17 mouse cellular contexts compared by ENCODE assay signal in the genomic region with DNA sequence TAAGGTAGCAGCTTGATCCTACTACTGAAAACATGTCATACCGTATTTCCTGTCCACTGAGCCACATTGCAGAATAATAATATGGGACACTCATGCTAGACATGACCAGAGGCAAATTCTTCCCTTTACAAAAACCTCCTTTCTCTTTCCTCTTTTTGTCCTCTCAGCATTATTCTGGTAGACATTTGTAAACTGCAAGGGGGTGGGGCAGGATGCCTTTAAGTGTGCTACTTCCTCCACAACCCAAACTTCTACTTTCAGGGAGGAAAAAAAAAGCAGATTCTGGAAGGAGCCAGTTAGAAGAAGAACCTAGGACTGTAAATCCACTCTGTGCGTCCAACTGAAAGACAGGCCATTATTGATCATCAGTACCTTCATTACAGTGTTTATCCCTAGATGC.
DNase-seq lines count a peak whose midpoint lies in the region; ATAC-seq and TF ChIP-seq lines count a peak whose summit lies in the region.
"Had no signal": no experiment of that assay in that cellular context is flagged by ENCODE, and none has a peak within 500 bp of the region (broad histone marks: within the 10 kb centered on the region; RNA-seq: fewer than 3 reads in every experiment).

No protein-coding gene starts in this region.

- no peak overlapping the region for H3K27ac ChIP-seq in kidney, postnatal 0 days
- H3K27ac ChIP-seq in MEL (ENCODE audit: control insufficient read depth, low read depth, low read length): no peak overlapping the region
- H3K27ac ChIP-seq: embryonic facial prominence, embryonic 13.5 days; hindbrain, embryonic 15.5 days; limb, embryonic 15.5 days; lung, embryonic 15.5 days; midbrain, embryonic 12.5 days had no signal

- ATAC-seq in kidney, postnatal 0 days (replicated peaks; ENCODE audit: low FRiP score, low read depth): no peak
- peak; percentile 38 for ATAC-seq in CD4-positive, CD25-positive, alpha-beta regulatory T cell, adult 4 months
- ATAC-seq in frontal cortex, adult (ENCODE audit: low TSS enrichment): no peak

- WGBS in kidney, postnatal 0 days: 82% methylated on average over 2 of the region's 2 CpGs

- TF ChIP-seq EP300 in MEL (IDR thresholded peaks at IDR 0.05; ENCODE audit: low read depth in 1 of 2, low read length in 2 of 2): no peak

- no peak for TF ChIP-seq CTCF in kidney, postnatal 0 days (IDR thresholded peaks at IDR 0.05; ENCODE audit: low read depth)
- no peak for TF ChIP-seq CTCF in MEL (IDR thresholded peaks at IDR 0.05 in 2 of 3, conservative IDR thresholded peaks at IDR 0.05 in 1 of 3; ENCODE audit: control insufficient read depth in 1 of 3, insufficient read depth in 1 of 3, low read depth in 2 of 3, low read length in 3 of 3, poor library complexity in 1 of 3, severe bottlenecking in 1 of 3)

- H3K9me3 ChIP-seq in kidney, postnatal 0 days (replicated peaks; ENCODE audit: low read length): no peaks in the 10 kb centered on the region
- no peaks in the 10 kb centered on the region for H3K9me3 ChIP-seq in MEL (replicated peaks; ENCODE audit: insufficient read depth, low read length)
- H3K9me3 ChIP-seq: embryonic facial prominence, embryonic 13.5 days; hindbrain, embryonic 15.5 days; limb, embryonic 15.5 days; lung, embryonic 15.5 days; midbrain, embryonic 12.5 days had no signal

- no peaks in the 10 kb centered on the region for H3K36me3 ChIP-seq in kidney, postnatal 0 days (ENCODE audit: insufficient read depth, low read length)
- H3K36me3 ChIP-seq in MEL (ENCODE audit: control insufficient read depth in 1 of 2, insufficient read depth in 2 of 2, low read length in 2 of 2): peaks cover 0 to 11% of the 10 kb centered on the region in 2 experiments; a peak in 2 of 4 replicates
- H3K36me3 ChIP-seq: embryonic facial prominence, embryonic 13.5 days; hindbrain, embryonic 15.5 days; limb, embryonic 15.5 days; lung, embryonic 15.5 days; midbrain, embryonic 12.5 days had no signal

- H3K4me2 ChIP-seq in kidney, postnatal 0 days (ENCODE audit: low read length): no peak overlapping the region
- H3K4me2 ChIP-seq: embryonic facial prominence, embryonic 13.5 days; hindbrain, embryonic 15.5 days; limb, embryonic 15.5 days; lung, embryonic 15.5 days; midbrain, embryonic 12.5 days had no signal

- TF ChIP-seq RAD21 in MEL (IDR thresholded peaks at IDR 0.05; ENCODE audit: low read depth, low read length): no peak

- no peaks in the 10 kb centered on the region for H3K27me3 ChIP-seq in kidney, postnatal 0 days (ENCODE audit: insufficient read depth, low read length)
- H3K27me3 ChIP-seq in MEL (ENCODE audit: control insufficient read depth in 1 of 2, insufficient read depth in 2 of 2, low read length in 2 of 2): no peaks in the 10 kb centered on the region
- H3K27me3 ChIP-seq: embryonic facial prominence, embryonic 13.5 days; hindbrain, embryonic 15.5 days; limb, embryonic 15.5 days; lung, embryonic 15.5 days; midbrain, embryonic 12.5 days had no signal

- H3K4me1 ChIP-seq in kidney, postnatal 0 days (replicated peaks; ENCODE audit: insufficient read depth, low read length): no peaks in the 10 kb centered on the region
- H3K4me1 ChIP-seq in MEL (ENCODE audit: control insufficient read depth in 1 of 2, insufficient read depth in 2 of 2, low read length in 2 of 2): peaks cover 6 to 8% of the 10 kb centered on the region in 2 experiments

- peak; percentile 29 for DNase-seq in kidney, postnatal 0 days (ENCODE audit: low spot score)
- DNase-seq in kidney, postnatal 14 days: no peak
- peak; percentile 54 for DNase-seq in MEL (ENCODE audit: low read depth, low spot score)
- peak; percentile 39 for DNase-seq in lung, postnatal 36 days
- no peak for DNase-seq in urinary bladder, adult 18-20 months (ENCODE audit: low spot score in 2 of 2)
- DNase-seq: adrenal gland, postnatal 25 days; cerebellum, postnatal 10 days; kidney, adult 11 months; kidney, postnatal 4 days; right cerebral cortex, adult 18-20 months had no signal

- TF ChIP-seq POLR2A in MEL (IDR thresholded peaks at IDR 0.05; ENCODE audit: control insufficient read depth in 1 of 2, insufficient read depth in 1 of 2, low read depth in 1 of 2, low read length in 2 of 2, poor library complexity in 1 of 2): no peak

- no peak overlapping the region for H3K9ac ChIP-seq in kidney, postnatal 0 days (ENCODE audit: low read depth, low read length)
- H3K9ac ChIP-seq in MEL (ENCODE audit: control insufficient read depth, low read depth, low read length, poor library complexity, severe bottlenecking): no peak overlapping the region
- H3K9ac ChIP-seq: embryonic facial prominence, embryonic 13.5 days; hindbrain, embryonic 15.5 days; limb, embryonic 15.5 days; lung, embryonic 15.5 days; midbrain, embryonic 12.5 days had no signal

- no peaks in the 10 kb centered on the region for H3K79me2 ChIP-seq in MEL (ENCODE audit: control insufficient read depth, insufficient read depth, low read length, poor library complexity)

- no peak overlapping the region for H3K4me3 ChIP-seq in kidney, postnatal 0 days (replicated peaks; ENCODE audit: low read depth, low read length)
- no peak overlapping the region for H3K4me3 ChIP-seq in MEL (ENCODE audit: control insufficient read depth in 1 of 2, insufficient read depth in 1 of 2, low read depth in 2 of 2, low read length in 2 of 2)
- H3K4me3 ChIP-seq: embryonic facial prominence, embryonic 13.5 days; hindbrain, embryonic 15.5 days; limb, embryonic 15.5 days; lung, embryonic 15.5 days; midbrain, embryonic 12.5 days had no signal

TF ChIP-seq in MEL, 35 proteins besides CTCF, POLR2A, EP300 and RAD21:
- peak; percentile 68; the same call in 1 of the 2 replicates for TF ChIP-seq MAFK (IDR thresholded peaks at IDR 0.05; ENCODE audit: borderline replicate concordance, low read depth, low read length)
- TF ChIP-seq E2F4 (IDR thresholded peaks at IDR 0.05; ENCODE audit: borderline replicate concordance, low read depth, low read length): no peak
- peak; percentile 55 for TF ChIP-seq ZNF384 (IDR thresholded peaks at IDR 0.05; ENCODE audit: low read depth, low read length)

Comparison
In these comparisons a context has a peak if more than half of its experiments do, and no peak if none do; other contexts are left out.
1. DNase-seq: peak in kidney, postnatal 0 days (single experiment), MEL (single experiment) and lung, postnatal 36 days (single experiment); none in kidney, postnatal 14 days (single experiment) and urinary bladder, adult 18-20 months (0 of 2).